Mouse (Mus musculus) telencephalon, adult 2 months (tissue): Measurements from ENCODE around the gene Slc45a2.
"Not testable (repeated sequence)": the region's sequence is repeated elsewhere in the genome, so short reads cannot be mapped to it uniquely, and the experiment has no call there.

ENCODE experiments used
- DNase-seq: peaks from one replicate; pipeline ENCODE4 v3.0.0-alpha.2; 2011; ENCODE audit warnings: low read depth, low spot score

Gene Slc45a2

GRCm38 (mm10) chr15:11000421-11000820 is at the start of gene Slc45a2:
Slc45a2 (plus strand) TSS chr15:11000721.
- no peak for DNase-seq

- no peak for DNase-seq
Observed at GRCm38 (mm10) chr15:10951951-10952759, 48.4 kb upstream of the Slc45a2 start, which contains the start of gene C1qtnf3. C1qtnf3 (plus strand) TSS chr15:10952332.

GRCm38 (mm10) chr15:10952760-10953305 is 47.7 kb upstream of the Slc45a2 start:
- DNase-seq: no peak

- DNase-seq: no peak
Observed at GRCm38 (mm10) chr15:10953465-10953864, 47.1 kb upstream of the Slc45a2 start.

- DNase-seq: no peak
Observed at GRCm38 (mm10) chr15:10954381-10955016, 46.0 kb upstream of the Slc45a2 start.

- DNase-seq: no peak
Observed at GRCm38 (mm10) chr15:10955156-10955555, 45.4 kb upstream of the Slc45a2 start.

- no peak for DNase-seq
Observed at GRCm38 (mm10) chr15:10956706-10957105, 43.8 kb upstream of the Slc45a2 start.

GRCm38 (mm10) chr15:10959277-10960026 is 41.1 kb upstream of the Slc45a2 start:
- DNase-seq: no peak

GRCm38 (mm10) chr15:10960267-10960666 is 40.3 kb upstream of the Slc45a2 start:
- no peak for DNase-seq

GRCm38 (mm10) chr15:10962601-10963000 is 37.9 kb upstream of the Slc45a2 start:
- no peak for DNase-seq

- no peak for DNase-seq
Observed at GRCm38 (mm10) chr15:10969439-10969838, 31.1 kb upstream of the Slc45a2 start.

- DNase-seq: no peak
Observed at GRCm38 (mm10) chr15:10970777-10971176, 29.7 kb upstream of the Slc45a2 start.

- no peak for DNase-seq
Observed at GRCm38 (mm10) chr15:10977151-10977550, 23.4 kb upstream of the Slc45a2 start.

- DNase-seq: no peak
Observed at GRCm38 (mm10) chr15:10980712-10981111, 19.8 kb upstream of the Slc45a2 start.

- peak; percentile 78 for DNase-seq
Observed at GRCm38 (mm10) chr15:10981377-10982063, 19.0 kb upstream of the Slc45a2 start, which contains the start of gene Amacr. Amacr (plus strand) TSS chr15:10981756.

- no peak for DNase-seq
Observed at GRCm38 (mm10) chr15:10982064-10982435, 18.5 kb upstream of the Slc45a2 start.

- no peak for DNase-seq
Observed at GRCm38 (mm10) chr15:10985756-10986155, 14.8 kb upstream of the Slc45a2 start.

- DNase-seq: not testable (repeated sequence)
Observed at GRCm38 (mm10) chr15:10986477-10986876, 14.0 kb upstream of the Slc45a2 start.

GRCm38 (mm10) chr15:10990411-10990810 is 10.1 kb upstream of the Slc45a2 start:
- DNase-seq: no peak

GRCm38 (mm10) chr15:10991566-10991965 is 9.0 kb upstream of the Slc45a2 start:
- no peak for DNase-seq

- DNase-seq: no peak
Observed at GRCm38 (mm10) chr15:10999832-11000231, 689 bp upstream of the Slc45a2 start.
